12 mouse cellular contexts compared by ENCODE assay signal in genomic region chr2:70388645-70389044, GRCm38 (mm10).
DNase-seq lines count a peak whose midpoint lies in the region; ATAC-seq and TF ChIP-seq lines count a peak whose summit lies in the region.
"Had no signal": no experiment of that assay in that cellular context is flagged by ENCODE, and none has a peak within 500 bp of the region (broad histone marks: within the 10 kb centered on the region; RNA-seq: fewer than 3 reads in every experiment).

No protein-coding gene starts in this region.

- H3K4me1 ChIP-seq in forebrain, embryonic 14.5 days (ENCODE audit: control insufficient read depth, insufficient read depth, low read length), result no peaks in the 10 kb centered on the region
- H3K4me1 ChIP-seq in forebrain, embryonic 12.5 days, result 0 out of 2 replicates have a peak, but pooled peaks cover 9% of the 10 kb centered on the region
- no peaks in the 10 kb centered on the region; the same call in 1 of the 2 replicates for H3K4me1 ChIP-seq in hindbrain, postnatal 0 days (ENCODE audit: insufficient read depth, low read length)
- peaks cover 5% of the 10 kb centered on the region; the same call in 1 of the 2 replicates for H3K4me1 ChIP-seq in hindbrain, embryonic 16.5 days (ENCODE audit: control insufficient read depth, insufficient read depth, low read depth, low read length)
- H3K4me1 ChIP-seq in embryonic facial prominence, embryonic 13.5 days, result peaks cover 23% of the 10 kb centered on the region
- H3K4me1 ChIP-seq: megakaryocyte, embryonic 14.5 days had no signal

- peak; percentile 8 for DNase-seq in forebrain, embryonic 14.5 days (ENCODE audit: low spot score)
- DNase-seq in hindbrain, postnatal 0 days (ENCODE audit: low spot score), result peak; percentile 29
- peak; percentile 53 for DNase-seq in mesoderm, embryonic 11.5 days (ENCODE audit: low read depth, low spot score)
- no peak for DNase-seq in MN1 (ENCODE audit: low spot score)
- no peak for DNase-seq in cerebellum, adult 9-10 months
- DNase-seq: right cerebral cortex, postnatal 25 days had no signal

- H3K9ac ChIP-seq in forebrain, embryonic 14.5 days (ENCODE audit: low read length), result no peak overlapping the region
- no peak overlapping the region for H3K9ac ChIP-seq in forebrain, embryonic 12.5 days
- no peak overlapping the region for H3K9ac ChIP-seq in hindbrain, postnatal 0 days (replicated peaks; ENCODE audit: low read length)
- no peak overlapping the region for H3K9ac ChIP-seq in hindbrain, embryonic 16.5 days (ENCODE audit: low read depth, low read length)
- H3K9ac ChIP-seq in embryonic facial prominence, embryonic 13.5 days, result no peak overlapping the region

- no peak overlapping the region for H3K27ac ChIP-seq in forebrain, embryonic 14.5 days (ENCODE audit: low read depth, low read length)
- H3K27ac ChIP-seq in forebrain, embryonic 12.5 days, result no peak overlapping the region
- H3K27ac ChIP-seq in hindbrain, postnatal 0 days, result no peak overlapping the region
- H3K27ac ChIP-seq in hindbrain, embryonic 16.5 days (ENCODE audit: low read depth, low read length), result no peak overlapping the region
- no peak overlapping the region for H3K27ac ChIP-seq in embryonic facial prominence, embryonic 13.5 days
- H3K27ac ChIP-seq: forebrain, embryonic 10.5 days had no signal

- no peaks in the 10 kb centered on the region for H3K27me3 ChIP-seq in forebrain, embryonic 14.5 days (replicated peaks; ENCODE audit: control insufficient read depth, insufficient read depth, low read length)
- peaks cover 5% of the 10 kb centered on the region; the same call in 1 of the 2 replicates for H3K27me3 ChIP-seq in forebrain, embryonic 12.5 days
- H3K27me3 ChIP-seq in hindbrain, postnatal 0 days (ENCODE audit: insufficient read depth, low read length), result no peaks in the 10 kb centered on the region
- H3K27me3 ChIP-seq in hindbrain, embryonic 16.5 days (replicated peaks; ENCODE audit: control insufficient read depth, insufficient read depth, low read length), result no peaks in the 10 kb centered on the region
- H3K27me3 ChIP-seq in embryonic facial prominence, embryonic 13.5 days, result peaks cover 5% of the 10 kb centered on the region; the same call in 1 of the 2 replicates
- H3K27me3 ChIP-seq: megakaryocyte, embryonic 14.5 days had no signal

- H3K9me3 ChIP-seq in forebrain, embryonic 14.5 days (replicated peaks; ENCODE audit: control insufficient read depth, low read length), result no peaks in the 10 kb centered on the region
- no peaks in the 10 kb centered on the region for H3K9me3 ChIP-seq in forebrain, embryonic 12.5 days
- H3K9me3 ChIP-seq in hindbrain, postnatal 0 days (ENCODE audit: low read length), result no peaks in the 10 kb centered on the region
- H3K9me3 ChIP-seq in hindbrain, embryonic 16.5 days (ENCODE audit: control insufficient read depth, low read length), result no peaks in the 10 kb centered on the region
- H3K9me3 ChIP-seq in embryonic facial prominence, embryonic 13.5 days, result no peaks in the 10 kb centered on the region
- H3K9me3 ChIP-seq: forebrain, embryonic 10.5 days; G1E; megakaryocyte, embryonic 14.5 days had no signal

- no peak for TF ChIP-seq CTCF in hindbrain, postnatal 0 days (IDR thresholded peaks at IDR 0.05; ENCODE audit: low read depth)

- WGBS in forebrain, embryonic 14.5 days, result 76% methylated on average over 6 of the region's 6 CpGs
- WGBS in forebrain, embryonic 12.5 days, result 74% methylated on average over 6 of the region's 6 CpGs
- 43% methylated on average over 6 of the region's 6 CpGs for WGBS in hindbrain, postnatal 0 days
- 61% methylated on average over 6 of the region's 6 CpGs for WGBS in hindbrain, embryonic 16.5 days
- WGBS in embryonic facial prominence, embryonic 13.5 days, result 19% methylated on average over 6 of the region's 6 CpGs

- ATAC-seq in forebrain, embryonic 14.5 days, result no peak
- no peak for ATAC-seq in forebrain, embryonic 12.5 days (ENCODE audit: low FRiP score)
- ATAC-seq in hindbrain, postnatal 0 days, result no peak
- ATAC-seq in hindbrain, embryonic 16.5 days, result no peak
- ATAC-seq in embryonic facial prominence, embryonic 13.5 days (ENCODE audit: insufficient number of reproducible peaks, insufficient read depth, low FRiP score, low TSS enrichment, low read depth), result no peak

- H3K4me3 ChIP-seq in forebrain, embryonic 14.5 days (ENCODE audit: low read depth, low read length), result no peak overlapping the region
- no peak overlapping the region for H3K4me3 ChIP-seq in forebrain, embryonic 12.5 days (replicated peaks)
- no peak overlapping the region for H3K4me3 ChIP-seq in hindbrain, postnatal 0 days (ENCODE audit: low read length)
- H3K4me3 ChIP-seq in hindbrain, embryonic 16.5 days (ENCODE audit: low read length), result no peak overlapping the region
- no peak overlapping the region for H3K4me3 ChIP-seq in embryonic facial prominence, embryonic 13.5 days
- H3K4me3 ChIP-seq: forebrain, embryonic 10.5 days; megakaryocyte, embryonic 14.5 days had no signal

- H3K36me3 ChIP-seq in forebrain, embryonic 14.5 days (ENCODE audit: control insufficient read depth, insufficient read depth, low read length), result no peaks in the 10 kb centered on the region
- no peaks in the 10 kb centered on the region for H3K36me3 ChIP-seq in forebrain, embryonic 12.5 days (replicated peaks)
- no peaks in the 10 kb centered on the region for H3K36me3 ChIP-seq in hindbrain, postnatal 0 days (ENCODE audit: insufficient read depth, low read length)
- no peaks in the 10 kb centered on the region for H3K36me3 ChIP-seq in hindbrain, embryonic 16.5 days (ENCODE audit: control insufficient read depth, insufficient read depth, low read length)
- H3K36me3 ChIP-seq in embryonic facial prominence, embryonic 13.5 days, result no peaks in the 10 kb centered on the region
- H3K36me3 ChIP-seq: forebrain, embryonic 10.5 days; G1E had no signal

- H3K4me2 ChIP-seq in forebrain, embryonic 14.5 days (ENCODE audit: low read length), result no peak overlapping the region
- H3K4me2 ChIP-seq in forebrain, embryonic 12.5 days, result no peak overlapping the region
- no peak overlapping the region for H3K4me2 ChIP-seq in hindbrain, postnatal 0 days (ENCODE audit: low read depth, low read length)
- no peak overlapping the region for H3K4me2 ChIP-seq in hindbrain, embryonic 16.5 days (ENCODE audit: low read length)
- peak overlapping the region; percentile 27 for H3K4me2 ChIP-seq in embryonic facial prominence, embryonic 13.5 days

Comparison
In these comparisons a context has a peak if more than half of its experiments do, and no peak if none do; other contexts are left out.
1. DNase-seq: peak in forebrain, embryonic 14.5 days (single experiment), hindbrain, postnatal 0 days (single experiment) and mesoderm, embryonic 11.5 days (single experiment); none in MN1 (single experiment) and cerebellum, adult 9-10 months (single experiment).